Mouse (Mus musculus) liver, adult 2 months (tissue): ENCODE data around the gene Cd44. TPM values are rescaled to one million over a fixed set of nuclear protein-coding genes. Genes with fewer than 3 reads are reported as not detected.

ENCODE experiments used
- DNase-seq: peaks from one replicate; pipeline ENCODE4 v3.0.0-alpha.2; 2011; ENCODE audit warnings: low read depth, low spot score; ENCODE audit errors: extremely low read depth
- H3K27ac ChIP-seq: fragments of 200-500 bp; replicated peaks from 2 replicates; pipeline ENCODE4 v1.5.1; 2012; ENCODE audit warnings: low read depth, mild to moderate bottlenecking, control low read depth, inconsistent platforms, low read length; ENCODE audit not compliant: insufficient read depth
- H3K27me3 ChIP-seq: fragments of 200-500 bp; 2 replicates; pipeline ENCODE4 v1.6.1; 2012; ENCODE audit warnings: mild to moderate bottlenecking, moderate library complexity, low read length, inconsistent platforms; ENCODE audit not compliant: control insufficient read depth, insufficient read depth
- H3K36me3 ChIP-seq: fragments of 200-500 bp; 2 replicates; pipeline ENCODE4 v1.6.1; 2012; ENCODE audit warnings: low read length, inconsistent platforms; ENCODE audit not compliant: control insufficient read depth, insufficient read depth
- H3K4me1 ChIP-seq: fragments of 200-500 bp; 2 replicates; pipeline ENCODE4 v1.6.1; 2011; ENCODE audit warnings: low read length; ENCODE audit not compliant: control insufficient read depth, insufficient read depth
- H3K4me3 ChIP-seq: fragments of 200-500 bp; 2 replicates; pipeline ENCODE4 v1.5.1; 2011; ENCODE audit warnings: low read depth, mild to moderate bottlenecking, control low read depth, low read length, moderate library complexity; ENCODE audit not compliant: insufficient read depth
- H3K79me2 ChIP-seq: fragments of 200-500 bp; 2 replicates; pipeline ENCODE4 v1.6.1; 2012; ENCODE audit warnings: inconsistent platforms, mild to moderate bottlenecking, low read length, moderate library complexity; ENCODE audit not compliant: control insufficient read depth, insufficient read depth
- H3K9ac ChIP-seq: fragments of 200-500 bp; 2 replicates; pipeline ENCODE4 v1.6.1; 2012; ENCODE audit warnings: low read depth, mild to moderate bottlenecking, control low read depth, inconsistent platforms, low read length
- CTCF ChIP-seq: fragments of 200-500 bp; IDR thresholded peaks from 2 replicates; pipeline ENCODE4 v1.5.1; 2011; ENCODE audit warnings: low read depth, low read length, control low read depth
- POLR2A ChIP-seq: fragments of 200-500 bp; IDR thresholded peaks from 2 replicates; pipeline ENCODE4 v1.6.1; 2011; ENCODE audit warnings: low read length, control low read depth; ENCODE audit not compliant: insufficient read depth; ENCODE audit errors: extremely low read depth
- WGBS: fragments of 180-500 bp; shearing (Covaris S2); methylation state at CpG from one replicate; pipeline ENCODE4 v1.1.7; 2018; 5-methylcytosine and 5-hydroxymethylcytosine counted together
- polyA plus RNA-seq: library from polyadenylated mRNA; depleted of rRNA; stranded (reverse); fragments of >200 nt; gene quantifications from 2 replicates; pipeline ENCODE4 v1.2.3, GENCODE M21; 2012
- total RNA-seq: library from RNA; depleted of rRNA; stranded (reverse); fragments of >200 nt; gene quantifications from 2 replicates; pipeline ENCODE4 v1.2.3, GENCODE M21; 2014

Gene Cd44
- total and polyA plus RNA-seq, 2 experiments: 2.2 to 3.3 TPM

GRCm38 (mm10) chr2:102934834-102935233 is 33.4 kb upstream of the Cd44 start:
- Histone ChIP-seq H3K4me1 (no peaks in the 10 kb centered on the region), H3K4me3 (no peak overlapping the region), H3K27ac (no peak overlapping the region), H3K27me3 (no peaks in the 10 kb centered on the region), H3K36me3 (no peaks in the 10 kb centered on the region), H3K9ac (no peak overlapping the region), H3K79me2 (no peaks in the 10 kb centered on the region)
- TF ChIP-seq POLR2A (no peak), CTCF (no peak)
- no peak for DNase-seq
- WGBS: 76% methylated on average over 3 of the region's 3 CpGs

DNA sequence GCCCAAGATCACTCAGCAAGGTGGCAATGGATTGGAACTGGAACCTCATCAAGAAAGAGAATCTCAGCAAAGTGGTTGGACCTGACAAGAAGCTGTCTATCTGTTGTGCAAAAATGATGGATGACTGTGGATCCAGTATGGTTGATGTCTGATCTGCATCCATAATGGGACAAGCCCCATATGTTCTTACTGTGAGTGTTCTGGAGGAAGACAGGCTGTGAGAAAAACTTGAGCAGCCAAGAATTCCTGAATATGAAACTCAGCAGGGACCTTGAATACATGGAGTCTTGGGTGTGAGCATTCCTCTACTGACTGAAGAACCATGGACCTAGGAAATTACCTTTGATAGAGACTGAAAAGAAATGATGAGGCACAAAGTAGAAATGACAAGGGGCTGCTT is 32.3 kb upstream of the Cd44 start:
- H3K4me1 ChIP-seq: no peaks in the 10 kb centered on the region
- H3K79me2 ChIP-seq: no peaks in the 10 kb centered on the region
- TF ChIP-seq CTCF (no peak), POLR2A (no peak)
- no peak for DNase-seq
- H3K36me3 ChIP-seq: no peaks in the 10 kb centered on the region
- no peak overlapping the region for H3K9ac ChIP-seq
- H3K4me3 ChIP-seq: no peak overlapping the region
- no peaks in the 10 kb centered on the region for H3K27me3 ChIP-seq
- H3K27ac ChIP-seq: no peak overlapping the region

- no peaks in the 10 kb centered on the region for H3K27me3 ChIP-seq
- no peaks in the 10 kb centered on the region for H3K36me3 ChIP-seq
- no peak overlapping the region for H3K4me3 ChIP-seq
- H3K27ac ChIP-seq: no peak overlapping the region
- TF ChIP-seq POLR2A (no peak), CTCF (no peak)
- no peak for DNase-seq
- WGBS: 89% methylated on average over 4 of the region's 4 CpGs
- no peaks in the 10 kb centered on the region for H3K4me1 ChIP-seq
- no peak overlapping the region for H3K9ac ChIP-seq
- H3K79me2 ChIP-seq: no peaks in the 10 kb centered on the region
Measured at GRCm38 (mm10) chr2:102933142-102933541, 31.7 kb upstream of the Cd44 start.

- no peak overlapping the region for H3K27ac ChIP-seq
- H3K79me2 ChIP-seq: no peaks in the 10 kb centered on the region
- TF ChIP-seq POLR2A (no peak), CTCF (no peak)
- no peak overlapping the region for H3K4me3 ChIP-seq
- 75% methylated on average over 1 of the region's 1 CpGs for WGBS
- no peak for DNase-seq
- no peak overlapping the region for H3K9ac ChIP-seq
- no peaks in the 10 kb centered on the region for H3K27me3 ChIP-seq
- no peaks in the 10 kb centered on the region for H3K4me1 ChIP-seq
- no peaks in the 10 kb centered on the region for H3K36me3 ChIP-seq
Measured at GRCm38 (mm10) chr2:102932667-102933066, 31.2 kb upstream of the Cd44 start.

- DNase-seq: no peak
- Histone ChIP-seq H3K27me3 (no peaks in the 10 kb centered on the region), H3K4me3 (no peak overlapping the region), H3K36me3 (no peaks in the 10 kb centered on the region), H3K9ac (no peak overlapping the region), H3K4me1 (no peaks in the 10 kb centered on the region), H3K27ac (no peak overlapping the region), H3K79me2 (no peaks in the 10 kb centered on the region)
- TF ChIP-seq CTCF: no peak
- no peak for TF ChIP-seq POLR2A
Measured at GRCm38 (mm10) chr2:102928211-102928610, 26.7 kb upstream of the Cd44 start.

DNA sequence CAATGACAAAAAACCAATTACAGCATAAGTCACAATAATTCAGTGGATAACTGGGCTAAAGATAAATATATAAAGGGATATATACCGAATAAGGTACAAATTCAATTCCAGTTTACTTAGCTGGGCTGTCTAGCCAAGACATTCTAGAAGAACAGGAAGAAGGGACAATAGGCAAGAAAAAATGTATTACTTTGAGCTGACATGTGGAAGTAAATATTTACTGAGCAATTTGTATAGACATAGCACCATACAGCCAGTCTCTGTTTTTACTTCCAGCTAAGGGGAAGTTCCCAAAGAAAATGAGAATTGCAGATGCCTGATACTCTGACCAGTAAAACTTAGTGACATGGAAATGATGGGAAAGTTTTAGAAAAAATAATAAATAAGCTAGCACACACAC is 23.0 kb upstream of the Cd44 start:
- no peaks in the 10 kb centered on the region for H3K27me3 ChIP-seq
- TF ChIP-seq CTCF: no peak
- TF ChIP-seq POLR2A: no peak
- no peak overlapping the region for H3K27ac ChIP-seq
- no peaks in the 10 kb centered on the region for H3K79me2 ChIP-seq
- DNase-seq: no peak
- H3K4me1 ChIP-seq: no peaks in the 10 kb centered on the region
- WGBS: 75% methylated on average over 1 of the region's 1 CpGs
- no peaks in the 10 kb centered on the region for H3K36me3 ChIP-seq
- no peak overlapping the region for H3K9ac ChIP-seq
- no peak overlapping the region for H3K4me3 ChIP-seq

GRCm38 (mm10) chr2:102923682-102924081 is 22.2 kb upstream of the Cd44 start:
- no peak overlapping the region for H3K4me3 ChIP-seq
- DNase-seq: no peak
- no peak overlapping the region for H3K27ac ChIP-seq
- WGBS: 44% methylated on average over 3 of the region's 3 CpGs
- H3K9ac ChIP-seq: no peak overlapping the region
- TF ChIP-seq POLR2A: no peak
- no peak for TF ChIP-seq CTCF
- H3K79me2 ChIP-seq: no peaks in the 10 kb centered on the region
- H3K27me3 ChIP-seq: no peaks in the 10 kb centered on the region
- H3K36me3 ChIP-seq: no peaks in the 10 kb centered on the region
- no peaks in the 10 kb centered on the region for H3K4me1 ChIP-seq
